Mouse (Mus musculus) thymus, postnatal 10 days (tissue): ENCODE measurements around the gene Pcbp1.

ENCODE experiments used
- DNase-seq, 2 experiments: peaks; one replicate each; pipeline ENCODE4 v3.0.0; 2021; ENCODE audit warnings: low spot score in 2 of 2

Gene Pcbp1

GRCm38 (mm10) chr6:86526032-86526960 lies at the start of gene Pcbp1:
Gene Pcbp1 (minus strand): TSS chr6:86526321.
- DNase-seq: peak; percentile 94 to 100

GRCm38 (mm10) chr6:86574495-86574894 lies 48.4 kb upstream of the Pcbp1 start:
- DNase-seq: no peak

GRCm38 (mm10) chr6:86570830-86571229 lies 44.7 kb upstream of the Pcbp1 start:
- no peak for DNase-seq

- no peak for DNase-seq
Observed at GRCm38 (mm10) chr6:86569461-86569820, 43.3 kb upstream of the Pcbp1 start.

GRCm38 (mm10) chr6:86568816-86569460 lies 42.8 kb upstream of the Pcbp1 start:
- no peak for DNase-seq

- DNase-seq: no peak
Observed at GRCm38 (mm10) chr6:86565782-86566181, 39.7 kb upstream of the Pcbp1 start.

GRCm38 (mm10) chr6:86557182-86557581 lies 31.1 kb upstream of the Pcbp1 start:
- peak in 1 of 2 experiments; percentile 35 for DNase-seq

GRCm38 (mm10) chr6:86556345-86557058 lies 30.4 kb upstream of the Pcbp1 start:
- DNase-seq: no peak

GRCm38 (mm10) chr6:86550587-86550986 lies 24.5 kb upstream of the Pcbp1 start:
- DNase-seq: no peak

GRCm38 (mm10) chr6:86547880-86548367 lies 21.8 kb upstream of the Pcbp1 start:
- no peak for DNase-seq

GRCm38 (mm10) chr6:86547228-86547755 lies 21.2 kb upstream of the Pcbp1 start:
- DNase-seq: no peak

GRCm38 (mm10) chr6:86545236-86545635 lies 19.1 kb upstream of the Pcbp1 start:
- peak; percentile 8 to 28 for DNase-seq

GRCm38 (mm10) chr6:86543869-86544268 lies 17.7 kb upstream of the Pcbp1 start:
- DNase-seq: no peak

GRCm38 (mm10) chr6:86543060-86543459 lies 16.9 kb upstream of the Pcbp1 start:
- no peak for DNase-seq

- DNase-seq: no peak
Observed at GRCm38 (mm10) chr6:86541650-86542049, 15.5 kb upstream of the Pcbp1 start.

GRCm38 (mm10) chr6:86528451-86528785 lies 2.3 kb upstream of the Pcbp1 start:
- no peak for DNase-seq

- DNase-seq: peak in 1 of 2 experiments; percentile 20
Observed at GRCm38 (mm10) chr6:86527766-86528450, 1.8 kb upstream of the Pcbp1 start.

- peak; percentile 73 for DNase-seq
Observed at GRCm38 (mm10) chr6:86526961-86527740, 1.0 kb upstream of the Pcbp1 start.

- no peak for DNase-seq
Observed at GRCm38 (mm10) chr6:86525646-86526031, 482 bp downstream of the Pcbp1 start.

- peak; percentile 31 to 45 for DNase-seq
Observed at GRCm38 (mm10) chr6:86524879-86525645, 1.1 kb downstream of the Pcbp1 start.
